Mouse (Mus musculus) ZHBTc4 (cell line): Measurements from ENCODE around the gene Pcsk6.

ENCODE experiments used
- DNase-seq: peaks from one replicate; pipeline ENCODE4 v3.0.0-alpha.2; 2011; ENCODE audit warnings: low read depth, low spot score

Pcsk6 gene

GRCm38 (mm10) chr7:66048446-66049230 is 187.1 kb downstream of the Pcsk6 start:
- no peak for DNase-seq

GRCm38 (mm10) chr7:66053946-66054483 is 192.5 kb downstream of the Pcsk6 start:
- DNase-seq: no peak

DNA sequence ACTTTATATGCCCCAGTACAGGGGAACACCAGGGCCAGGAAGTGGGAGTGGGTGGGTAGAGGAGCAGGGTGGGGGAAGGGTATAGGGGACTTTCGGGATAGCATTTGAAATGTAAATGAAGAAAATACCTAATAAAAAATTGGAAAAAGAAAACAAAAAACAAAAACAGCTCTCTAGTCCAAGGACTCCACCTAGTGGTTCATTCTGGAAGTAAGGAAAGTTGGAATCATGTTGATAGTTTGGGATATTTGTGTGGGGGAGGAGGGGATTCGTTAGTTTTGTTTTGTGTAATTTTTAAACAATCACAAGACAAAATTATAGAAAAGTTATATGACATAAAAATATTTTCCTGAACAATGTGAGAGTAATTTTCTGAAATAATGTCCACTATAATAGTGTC is 193.8 kb downstream of the Pcsk6 start:
- DNase-seq: peak; percentile 48

DNA sequence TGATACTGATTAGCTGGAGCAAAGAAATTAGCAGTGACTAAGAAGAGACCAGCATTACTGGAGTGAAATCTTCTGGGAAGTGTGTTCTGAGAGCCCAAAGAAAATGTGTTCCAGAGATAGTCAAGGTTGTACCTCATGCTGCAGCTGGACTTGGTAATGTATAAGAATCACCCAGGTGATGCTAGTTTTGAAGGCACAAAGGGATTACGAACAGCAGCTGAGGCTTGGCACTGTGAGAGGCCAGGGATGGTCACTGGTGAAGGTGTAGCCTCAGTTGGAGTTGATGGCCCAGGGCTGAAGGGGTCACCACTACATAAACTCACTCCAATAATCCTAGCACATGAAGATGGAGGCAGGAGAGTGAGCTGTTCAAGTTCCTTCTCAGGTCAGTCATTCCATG is 197.2 kb downstream of the Pcsk6 start, which contains the start of gene Snrpa1:
Snrpa1 (plus strand) TSS at position 301 of the 400 bp plus-strand sequence.
- no peak for DNase-seq

DNA sequence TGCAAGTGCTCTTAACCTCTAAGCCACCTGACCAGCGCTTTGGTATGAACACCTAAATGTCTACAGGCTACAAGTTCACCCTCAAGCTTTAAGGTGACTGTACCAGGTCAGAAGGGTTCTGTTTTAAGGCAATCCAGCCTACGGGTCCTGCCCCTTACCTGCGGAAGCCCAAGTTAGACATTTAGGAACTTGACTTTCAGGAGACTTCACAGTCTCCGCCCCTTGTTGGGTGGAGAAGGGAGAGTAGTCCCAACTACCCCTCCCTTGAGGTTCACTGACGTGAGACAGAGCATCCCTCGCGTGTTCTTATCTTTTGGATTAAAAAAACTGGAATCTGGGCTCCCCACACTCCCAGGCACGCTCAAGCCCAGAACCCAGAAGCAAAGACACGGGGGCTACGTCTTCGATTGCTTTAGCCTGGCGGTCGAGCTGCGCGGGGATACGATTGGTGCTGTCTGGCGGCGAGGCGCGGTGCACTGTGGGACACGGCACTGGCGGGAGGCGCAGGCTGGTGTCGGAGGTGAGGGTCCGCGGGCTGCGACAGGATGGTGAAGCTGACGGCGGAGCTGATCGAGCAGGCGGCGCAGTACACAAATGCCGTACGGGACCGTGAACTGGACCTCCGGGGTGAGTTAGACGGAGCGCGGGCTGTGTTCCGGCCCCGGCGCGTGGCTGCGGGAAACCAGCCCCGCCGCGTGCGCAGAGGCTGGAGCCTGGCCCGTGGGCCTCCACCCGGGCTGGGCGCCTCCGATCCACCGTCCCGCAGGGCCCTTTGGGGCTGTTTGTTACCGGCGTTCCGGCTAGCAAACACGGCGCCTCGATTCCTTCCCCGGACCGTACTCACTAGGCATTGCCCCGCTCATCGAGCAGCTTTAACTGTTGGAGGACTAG is 198.8 kb downstream of the Pcsk6 start:
- DNase-seq: peak; percentile 93

- DNase-seq: no peak
Measured at GRCm38 (mm10) chr7:66061057-66061456, 199.5 kb downstream of the Pcsk6 start.

DNA sequence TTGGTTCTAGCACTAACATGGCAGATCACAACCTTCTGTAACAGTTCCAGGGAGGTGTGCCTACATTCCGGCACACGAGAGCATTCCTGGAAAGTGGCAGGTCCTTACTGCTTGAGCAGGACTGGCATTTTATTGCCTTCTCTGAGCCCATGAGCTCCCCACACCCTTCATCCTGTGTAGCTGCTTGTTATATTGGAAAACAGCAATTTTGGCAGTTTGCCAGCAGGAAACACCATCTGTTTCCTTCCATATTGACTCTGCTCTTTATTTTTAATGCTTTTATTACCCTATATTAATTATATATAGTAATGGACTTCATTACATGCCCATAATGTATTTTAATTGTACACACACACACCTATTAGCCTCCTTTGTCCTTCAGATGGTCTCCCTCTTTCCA is 214.9 kb downstream of the Pcsk6 start:
- no peak for DNase-seq

- DNase-seq: peak; percentile 99
Measured at GRCm38 (mm10) chr7:66079364-66080230, 218.1 kb downstream of the Pcsk6 start, which contains the start of gene Selenos. TSS of gene Selenos (plus strand) at chr7:66079649.

DNA sequence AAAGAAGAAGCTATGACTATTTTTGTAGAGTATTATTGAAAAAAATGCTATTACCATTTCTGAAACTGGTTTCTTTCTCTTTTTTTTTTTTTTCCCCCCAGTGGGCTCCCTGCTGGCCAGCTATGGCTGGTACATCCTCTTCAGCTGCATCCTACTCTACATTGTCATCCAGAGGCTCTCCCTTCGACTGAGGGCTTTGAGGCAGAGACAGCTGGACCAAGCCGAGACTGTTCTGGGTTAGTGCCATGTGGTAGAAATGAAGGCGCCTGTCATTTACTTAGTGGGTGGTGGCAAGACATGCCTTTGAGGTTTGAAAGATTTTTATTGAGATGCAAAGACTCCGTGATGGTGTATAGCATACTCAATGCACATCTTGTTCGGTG is 218.7 kb downstream of the Pcsk6 start:
- peak; percentile 22 for DNase-seq

DNA sequence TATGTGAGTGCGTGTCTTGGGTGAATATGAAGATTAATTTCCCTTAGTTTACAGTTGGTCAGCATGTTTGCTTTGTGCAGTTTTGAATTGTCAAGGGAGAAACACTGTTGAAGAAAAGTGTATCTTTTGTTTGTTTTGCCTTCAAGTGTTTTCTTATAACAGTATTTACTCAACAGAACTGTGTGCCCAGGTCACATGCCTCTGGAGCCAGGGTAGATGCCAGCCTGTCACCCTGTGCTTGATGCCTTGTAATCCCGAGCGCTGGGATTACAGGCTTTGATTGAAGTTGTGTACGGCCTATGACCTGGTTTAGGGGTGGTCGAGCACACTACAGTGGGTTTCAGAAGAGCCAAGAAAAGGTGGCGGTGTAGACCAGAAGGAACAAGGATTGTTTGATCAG is 222.2 kb downstream of the Pcsk6 start:
- DNase-seq: no peak

DNA sequence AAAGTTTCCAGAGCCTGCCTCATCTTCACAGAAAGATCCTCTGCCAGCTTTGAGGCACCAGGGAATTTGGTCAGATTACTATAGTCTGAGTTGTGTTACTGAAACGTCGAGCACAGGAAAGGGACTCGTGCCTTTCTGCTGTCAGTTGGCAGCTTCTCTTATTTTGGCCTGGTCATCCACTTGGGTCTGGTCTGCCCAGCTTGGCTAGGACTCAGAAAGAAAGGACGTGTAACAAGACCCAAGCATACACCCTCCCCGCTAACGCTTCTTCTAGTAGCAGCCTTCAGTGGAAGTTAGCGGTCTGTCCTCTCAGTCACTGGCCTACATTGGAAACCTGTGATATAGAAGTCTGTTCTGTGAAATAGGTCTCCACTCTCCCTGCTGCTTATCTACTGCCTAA is 223.0 kb downstream of the Pcsk6 start:
- no peak for DNase-seq

GRCm38 (mm10) chr7:66087652-66088051 is 226.1 kb downstream of the Pcsk6 start:
- DNase-seq: no peak

DNA sequence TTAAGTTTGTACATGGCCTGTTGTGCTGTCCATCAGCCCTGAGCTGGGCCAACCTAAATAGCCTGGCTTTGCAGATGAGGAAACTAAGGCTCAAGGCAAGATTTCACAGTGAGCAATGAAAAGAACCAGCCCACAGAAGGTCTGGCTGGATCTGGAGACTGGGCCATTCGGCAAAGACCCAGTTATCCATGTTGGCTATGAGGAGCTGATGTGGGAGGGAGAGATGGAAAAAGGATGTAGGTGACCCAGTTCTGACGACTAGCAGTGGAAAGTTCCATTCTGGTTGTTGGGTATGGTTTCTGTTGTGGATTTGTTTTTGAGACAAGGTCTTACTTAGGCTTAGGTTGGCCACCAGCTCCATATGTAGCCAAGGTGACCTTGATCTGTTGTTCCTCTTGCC is 226.5 kb downstream of the Pcsk6 start:
- no peak for DNase-seq

DNA sequence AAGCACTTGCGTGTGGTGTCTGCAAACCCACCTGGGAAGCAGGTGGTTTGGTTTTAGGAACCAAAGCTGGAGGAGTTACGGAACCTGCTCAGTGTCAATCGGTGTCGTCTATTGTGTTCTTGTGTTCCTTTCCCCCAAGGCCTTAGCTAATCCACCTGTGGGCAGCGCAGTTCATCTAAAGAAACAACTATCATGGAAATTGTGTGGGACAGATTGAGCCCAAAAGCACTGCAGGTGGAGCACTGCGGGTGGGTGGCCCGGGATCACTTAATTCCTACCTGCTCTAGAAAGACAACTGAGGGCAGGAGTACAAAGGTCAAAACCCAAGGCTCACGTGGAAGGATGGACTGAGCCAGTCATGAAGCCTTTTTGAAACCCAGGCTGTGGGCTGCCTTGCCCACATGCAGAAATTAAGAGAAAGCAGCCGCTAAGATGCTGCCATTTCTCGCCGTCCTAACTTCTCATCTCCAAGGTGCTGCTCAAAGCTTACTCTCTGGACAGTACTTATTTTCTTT is 229.2 kb downstream of the Pcsk6 start:
- DNase-seq: no peak

- no peak for DNase-seq
Measured at GRCm38 (mm10) chr7:66091553-66091952, 230.0 kb downstream of the Pcsk6 start.

GRCm38 (mm10) chr7:66092656-66093055 is 231.1 kb downstream of the Pcsk6 start:
- DNase-seq: no peak

DNA sequence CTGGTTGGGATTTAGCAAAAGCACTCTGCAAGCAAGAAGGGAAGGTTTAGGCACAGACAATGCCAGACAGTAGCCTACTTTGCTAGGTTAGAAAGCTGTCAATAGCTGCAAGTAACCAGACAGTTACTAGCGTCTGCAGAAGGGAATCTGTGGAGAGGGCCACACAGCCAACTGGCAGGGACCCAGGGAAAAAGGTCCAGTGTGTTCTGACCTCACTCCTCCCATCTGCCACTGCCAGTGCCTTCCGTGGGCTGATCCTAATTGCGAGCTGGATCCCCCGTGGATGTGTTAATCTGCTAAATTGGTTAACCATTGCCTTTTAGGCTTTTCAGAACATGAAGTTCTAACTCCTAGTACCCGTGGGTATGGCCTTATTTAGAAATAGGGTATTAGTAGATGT is 232.6 kb downstream of the Pcsk6 start:
- DNase-seq: no peak

- no peak for DNase-seq
Measured at GRCm38 (mm10) chr7:66098803-66099202, 237.3 kb downstream of the Pcsk6 start.
